Mouse (Mus musculus) heart, postnatal 0 days (tissue): ENCODE results near the gene Agap1. TPM values are rescaled to one million over a fixed set of nuclear protein-coding genes. Genes with fewer than 3 reads are reported as not detected.
"Not testable (repeated sequence)": the region's sequence is repeated elsewhere in the genome, so short reads cannot be mapped to it uniquely, and the experiment has no call there.

Source experiments
- ATAC-seq: fragments of 200-750 bp; cut with Nextera tagmentation; 2 replicates; pipeline ENCODE4 v1.8.0; 2017; ENCODE audit warnings: low read depth, moderate number of reproducible peaks, moderate library complexity; ENCODE audit not compliant: insufficient read depth
- DNase-seq: peaks from one replicate; pipeline ENCODE4 v3.0.0-alpha.2; 2016; ENCODE audit warnings: low spot score
- H3K27ac ChIP-seq: fragments of 300-500 bp; sonication (generic); 2 replicates; pipeline ENCODE4 v1.5.1; 2014; ENCODE audit warnings: low read depth, mild to moderate bottlenecking
- H3K27me3 ChIP-seq: fragments of 300-500 bp; sonication (generic); 2 replicates; pipeline ENCODE4 v1.6.1; 2014; ENCODE audit warnings: low read length, mixed read lengths; ENCODE audit not compliant: control insufficient read depth, insufficient read depth
- H3K36me3 ChIP-seq: fragments of 300-500 bp; sonication (generic); replicated peaks from 2 replicates; pipeline ENCODE4 v1.6.1; 2014; ENCODE audit warnings: low read length, mixed read lengths; ENCODE audit not compliant: control insufficient read depth, insufficient read depth
- H3K4me1 ChIP-seq: fragments of 300-500 bp; sonication (generic); 2 replicates; pipeline ENCODE4 v1.6.1; 2014; ENCODE audit warnings: antibody characterized with exemption; ENCODE audit not compliant: control insufficient read depth, insufficient read depth
- H3K4me2 ChIP-seq: fragments of 300-500 bp; sonication (generic); 2 replicates; pipeline ENCODE4 v1.6.1; 2014; ENCODE audit warnings: low read depth, mild to moderate bottlenecking, low read length, moderate library complexity
- H3K4me3 ChIP-seq: fragments of 300-500 bp; sonication (generic); 2 replicates; pipeline ENCODE4 v1.5.1; 2014; ENCODE audit warnings: low read depth, low read length
- H3K9ac ChIP-seq: fragments of 300-500 bp; sonication (generic); replicated peaks from 2 replicates; pipeline ENCODE4 v1.6.1; 2014; ENCODE audit warnings: low read depth, low read length, mixed read lengths
- H3K9me3 ChIP-seq: fragments of 300-500 bp; sonication (generic); replicated peaks from 2 replicates; pipeline ENCODE4 v1.6.1; 2016; ENCODE audit warnings: low read length; ENCODE audit not compliant: control insufficient read depth
- CTCF ChIP-seq: IDR thresholded peaks from 2 replicates; pipeline ENCODE4 v1.5.1; 2016; ENCODE audit warnings: antibody characterized with exemption, control low read depth, low read depth
- EP300 ChIP-seq: IDR thresholded peaks from 2 replicates; pipeline ENCODE4 v1.6.1; 2016; ENCODE audit warnings: antibody characterized with exemption, low read depth
- WGBS: fragments of 180-500 bp; shearing (Covaris S2); extraction: QIAGEN DNeasy Blood & Tissue Kit; methylation state at CpG from one replicate; pipeline ENCODE4 v1.1.7; 2014; 5-methylcytosine and 5-hydroxymethylcytosine counted together
- polyA plus RNA-seq: library from polyadenylated mRNA; unstranded; fragments of >200 nt; fragmentation: Nextera tagmentation; extraction: Ambion mirVana; gene quantifications from 2 replicates; pipeline ENCODE4 v1.2.1, GENCODE M21; 2015
- total RNA-seq: library from RNA; depleted of rRNA; stranded (reverse); fragments of >200 nt; gene quantifications from 2 replicates; pipeline ENCODE4 v1.2.3, GENCODE M21; 2014; ENCODE audit warnings: low replicate concordance

Gene Agap1
- total and polyA plus RNA-seq, 2 experiments from 2014 or later: 6.1 to 21.0 TPM

- TF ChIP-seq CTCF (no peak), EP300 (no peak)
- Histone ChIP-seq H3K9ac (no peak overlapping the region), H3K27me3 (no peaks in the 10 kb centered on the region), H3K4me3 (no peak overlapping the region), H3K27ac (no peak overlapping the region), H3K4me2 (no peak overlapping the region), H3K36me3 (no peaks in the 10 kb centered on the region), H3K9me3 (no peaks in the 10 kb centered on the region), H3K4me1 (peaks cover 10% of the 10 kb centered on the region)
- WGBS: 86% methylated on average over 5 of the region's 5 CpGs
- DNase-seq: no peak
- ATAC-seq: no peak
Measured at GRCm38 (mm10) chr1:89493177-89493576, 38.6 kb downstream of the Agap1 start.

- no peak overlapping the region for H3K27ac ChIP-seq
- no peaks in the 10 kb centered on the region for H3K27me3 ChIP-seq
- H3K9ac ChIP-seq: no peak overlapping the region
- 83% methylated on average over 1 of the region's 1 CpGs for WGBS
- no peak overlapping the region for H3K4me3 ChIP-seq
- H3K4me2 ChIP-seq: no peak overlapping the region
- ATAC-seq: no peak
- no peak for DNase-seq
- TF ChIP-seq EP300 (no peak), CTCF (no peak)
- no peaks in the 10 kb centered on the region for H3K36me3 ChIP-seq
- no peaks in the 10 kb centered on the region for H3K9me3 ChIP-seq
- 0 out of 2 replicates have a peak, but pooled peaks cover 3% of the 10 kb centered on the region for H3K4me1 ChIP-seq
Measured at GRCm38 (mm10) chr1:89494816-89495215, 40.2 kb downstream of the Agap1 start.

DNA sequence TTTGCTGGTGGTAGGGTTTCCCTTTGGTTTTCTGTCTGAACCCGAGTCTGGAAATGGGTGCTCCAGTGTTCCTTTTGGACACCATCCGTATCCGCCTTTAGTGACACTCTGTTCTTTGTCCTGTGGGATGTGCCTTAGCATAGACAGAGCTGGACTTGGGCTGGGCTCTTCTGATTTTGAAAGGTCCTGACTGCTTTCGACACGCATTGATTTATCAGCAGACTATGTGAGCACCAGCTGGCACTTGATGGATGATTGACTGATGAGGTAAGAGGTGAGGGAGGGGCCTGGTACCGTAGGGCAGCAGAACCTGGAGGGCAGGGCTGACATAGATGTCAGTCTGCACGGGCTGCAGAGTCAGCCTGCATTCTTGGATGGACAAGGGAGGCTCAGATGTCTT, 41.6 kb downstream of the Agap1 start:
- no peak overlapping the region for H3K4me3 ChIP-seq
- no peak overlapping the region for H3K9ac ChIP-seq
- no peak for ATAC-seq
- no peak for DNase-seq
- H3K9me3 ChIP-seq: no peaks in the 10 kb centered on the region
- no peaks in the 10 kb centered on the region for H3K36me3 ChIP-seq
- no peak for TF ChIP-seq EP300
- TF ChIP-seq CTCF: no peak
- H3K27ac ChIP-seq: no peak overlapping the region
- no peak overlapping the region for H3K4me2 ChIP-seq
- WGBS: 54% methylated on average over 7 of the region's 7 CpGs
- H3K27me3 ChIP-seq: no peaks in the 10 kb centered on the region
- H3K4me1 ChIP-seq: 0 out of 2 replicates have a peak, but pooled peaks cover 4% of the 10 kb centered on the region

GRCm38 (mm10) chr1:89500925-89501324, 46.3 kb downstream of the Agap1 start:
- Histone ChIP-seq H3K4me2 (no peak overlapping the region), H3K27me3 (no peaks in the 10 kb centered on the region), H3K4me1 (0 out of 2 replicates have a peak, but pooled peaks cover 4% of the 10 kb centered on the region), H3K4me3 (no peak overlapping the region), H3K9ac (no peak overlapping the region), H3K27ac (no peak overlapping the region), H3K9me3 (no peaks in the 10 kb centered on the region), H3K36me3 (no peaks in the 10 kb centered on the region)
- DNase-seq: no peak
- no peak for TF ChIP-seq CTCF
- TF ChIP-seq EP300: no peak
- WGBS: 86% methylated on average over 2 of the region's 2 CpGs
- no peak for ATAC-seq

DNA sequence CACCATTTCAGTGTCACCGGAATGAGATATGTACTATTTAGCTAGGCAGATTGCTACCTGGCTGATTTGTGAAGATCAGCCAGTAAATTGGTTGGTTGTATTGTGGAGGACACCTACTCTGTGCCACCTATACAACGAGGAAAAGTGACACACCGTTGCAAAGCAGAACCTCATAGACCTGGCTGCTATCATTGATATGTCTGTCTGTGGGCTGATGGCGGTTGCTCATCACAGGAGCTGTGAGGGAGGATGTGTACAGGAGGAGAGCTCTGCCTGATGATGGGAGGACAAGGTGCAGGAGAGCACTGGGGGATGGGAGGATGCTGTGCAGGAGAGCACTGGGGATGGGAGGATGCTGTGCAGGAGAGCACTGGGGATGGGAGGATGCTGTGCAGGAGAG, 46.7 kb downstream of the Agap1 start:
- Histone ChIP-seq H3K9me3 (no peaks in the 10 kb centered on the region), H3K4me3 (no peak overlapping the region), H3K4me2 (no peak overlapping the region), H3K9ac (no peak overlapping the region), H3K4me1 (0 out of 2 replicates have a peak, but pooled peaks cover 4% of the 10 kb centered on the region), H3K27ac (no peak overlapping the region), H3K36me3 (no peaks in the 10 kb centered on the region), H3K27me3 (no peaks in the 10 kb centered on the region)
- TF ChIP-seq CTCF: no peak
- no peak for TF ChIP-seq EP300
- WGBS: 80% methylated on average over 4 of the region's 4 CpGs
- ATAC-seq (no peak), DNase-seq (no peak)

DNA sequence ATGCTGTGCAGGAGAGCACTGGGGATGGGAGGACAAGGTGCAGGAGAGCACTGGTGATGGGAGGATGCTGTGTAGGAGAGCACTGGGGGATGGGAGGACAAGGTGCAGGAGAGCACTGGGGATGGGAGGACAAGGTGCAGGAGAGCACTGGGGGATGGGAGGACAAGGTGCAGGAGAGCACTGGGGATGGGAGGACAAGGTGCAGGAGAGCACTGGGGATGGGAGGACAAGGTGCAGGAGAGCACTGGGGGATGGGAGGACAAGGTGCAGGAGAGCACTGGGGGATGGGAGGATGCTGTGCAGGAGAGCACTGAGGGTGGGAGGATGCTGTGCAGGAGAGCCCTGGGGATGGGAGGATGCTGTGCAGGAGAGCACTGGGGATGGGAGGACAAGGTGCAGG, 47.3 kb downstream of the Agap1 start:
- H3K9ac ChIP-seq, H3K4me1 ChIP-seq, H3K27ac ChIP-seq, H3K4me2 ChIP-seq, DNase-seq, H3K9me3 ChIP-seq, H3K27me3 ChIP-seq, H3K4me3 ChIP-seq, ATAC-seq, H3K36me3 ChIP-seq: not testable (repeated sequence)
